Mouse (Mus musculus) heart, postnatal 25 days (tissue): ENCODE measurements around the gene Fgr. TPM values are rescaled to one million over a fixed set of nuclear protein-coding genes. Genes with fewer than 3 reads are reported as not detected.
"Not testable (repeated sequence)": the region's sequence is repeated elsewhere in the genome, so short reads cannot be mapped to it uniquely, and the experiment has no call there.

Source experiments
- DNase-seq: peaks from one replicate; pipeline ENCODE4 v3.0.0; 2022; ENCODE audit warnings: low spot score
- intact Hi-C: fragments of 180-260 bp; cut with DNase I; formaldehyde crosslinking; loops from one replicate; pipeline ENCODE4 v1.15.1; 2025
- total RNA-seq, 2 experiments: library from RNA; stranded (reverse); gene quantifications; 2 replicates each; pipeline ENCODE4 v1.2.3; 2021

Fgr gene
- under 1 TPM; 0.26 to 0.39 TPM for total RNA-seq

DNA sequence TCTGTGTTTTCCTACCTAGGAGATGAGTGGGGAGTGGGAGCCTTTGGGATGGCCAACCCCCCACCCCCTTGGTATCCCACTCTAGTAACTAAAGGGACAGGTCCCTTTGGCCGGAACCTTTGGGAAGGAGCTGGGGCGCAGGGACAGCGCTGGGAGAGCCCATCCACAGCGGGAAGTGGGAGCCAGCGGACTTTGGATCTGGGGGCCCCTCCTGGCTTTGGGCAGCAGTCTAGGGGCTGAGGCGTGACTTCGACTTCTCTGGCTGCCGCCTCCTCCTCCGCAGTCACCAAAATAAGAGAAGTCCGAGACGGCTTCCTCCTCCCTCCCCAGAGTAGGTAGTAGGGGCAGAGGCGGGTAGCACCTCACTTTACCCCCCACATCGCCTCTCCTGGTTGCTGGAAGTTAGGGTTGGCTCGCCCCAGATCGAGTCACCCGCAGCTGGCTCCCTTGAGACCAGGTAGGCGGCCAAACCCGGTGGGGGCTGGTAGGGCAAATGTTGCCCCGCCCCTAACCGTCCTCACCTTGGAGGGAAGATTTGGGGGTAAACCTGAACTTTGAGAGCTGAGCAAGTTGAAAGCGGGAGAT is at the start of gene Fgr:
Gene Fgr, plus strand, starts transcription at position 282 of the 585 bp plus-strand sequence.
- intact Hi-C loops, result no loop called here
- DNase-seq, result no peak

DNA sequence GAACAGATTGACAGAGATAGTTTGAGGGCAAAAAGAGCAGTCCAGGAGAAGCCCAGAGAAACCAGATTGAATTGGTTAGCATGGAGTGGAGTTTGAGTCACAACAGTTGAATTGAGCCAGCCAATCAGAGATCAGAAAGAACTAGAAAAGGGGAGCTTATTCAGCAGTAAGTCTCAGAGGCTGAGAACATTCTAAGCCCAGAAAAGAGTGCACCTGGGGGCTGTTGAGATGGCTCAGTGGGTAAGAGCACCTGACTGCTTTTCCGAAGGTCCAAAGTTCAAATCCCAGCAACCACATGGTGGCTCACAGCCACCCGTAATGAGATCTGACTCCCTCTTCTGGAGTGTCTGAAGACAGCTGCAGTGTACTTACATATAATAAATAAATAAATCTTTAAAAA is 47.4 kb upstream of the Fgr start:
- DNase-seq, intact Hi-C loops: not testable (repeated sequence)

DNA sequence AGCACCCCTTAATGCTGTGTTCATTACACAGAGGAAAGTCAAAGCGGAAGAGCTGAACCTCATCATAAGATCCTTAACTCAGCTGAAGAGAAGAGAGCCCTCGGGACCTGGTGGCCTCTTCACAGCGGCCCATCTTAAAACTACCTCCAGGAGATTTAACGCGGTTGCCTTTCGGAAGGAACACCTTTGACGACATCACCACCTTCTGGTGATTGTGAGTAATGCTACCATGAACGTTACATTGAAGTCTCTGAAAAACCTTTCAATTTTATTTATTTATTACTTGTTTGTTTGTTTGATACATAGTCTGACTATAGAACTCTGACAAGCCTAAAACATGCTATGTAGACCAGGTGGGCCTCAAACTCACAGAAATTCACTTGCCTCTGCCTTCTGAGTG is 43.1 kb upstream of the Fgr start:
- intact Hi-C loops, result loop anchor here (2.0 kb wide), 1 partner anchor 154 kb away; no protein-coding TSS in a partner anchor
- DNase-seq, result no peak

DNA sequence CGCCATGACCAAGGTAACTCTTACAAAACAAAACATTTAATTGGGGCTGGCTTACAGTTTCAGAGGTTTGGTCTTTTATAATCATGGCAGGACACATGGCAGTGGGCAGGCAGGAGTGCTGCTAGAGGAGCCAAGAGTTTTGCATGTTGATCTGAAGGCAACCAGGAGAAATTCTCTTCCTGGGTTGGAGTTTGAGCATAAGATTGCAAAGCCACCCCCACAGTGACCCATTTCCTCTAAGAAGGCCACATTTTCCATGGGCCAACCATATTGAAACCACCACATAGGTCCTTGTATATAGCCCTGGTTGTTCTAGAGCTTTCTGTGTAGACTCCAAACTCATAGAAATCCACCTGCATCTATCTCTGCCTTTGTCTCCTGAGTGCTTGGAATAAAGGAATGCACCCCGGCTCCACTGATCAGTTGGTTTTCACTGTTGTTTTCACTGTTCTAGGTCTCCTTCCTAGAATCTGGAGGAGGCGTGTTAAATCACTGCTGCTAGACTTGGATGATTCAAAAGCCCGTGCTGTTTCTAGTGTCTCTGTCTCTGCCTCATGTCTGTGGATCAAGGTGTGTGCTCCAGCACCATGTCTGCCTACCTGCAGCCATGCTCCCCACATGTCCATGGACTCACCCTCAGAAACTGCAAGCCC is 41.0 kb upstream of the Fgr start:
- intact Hi-C loops, result no loop called here

DNA sequence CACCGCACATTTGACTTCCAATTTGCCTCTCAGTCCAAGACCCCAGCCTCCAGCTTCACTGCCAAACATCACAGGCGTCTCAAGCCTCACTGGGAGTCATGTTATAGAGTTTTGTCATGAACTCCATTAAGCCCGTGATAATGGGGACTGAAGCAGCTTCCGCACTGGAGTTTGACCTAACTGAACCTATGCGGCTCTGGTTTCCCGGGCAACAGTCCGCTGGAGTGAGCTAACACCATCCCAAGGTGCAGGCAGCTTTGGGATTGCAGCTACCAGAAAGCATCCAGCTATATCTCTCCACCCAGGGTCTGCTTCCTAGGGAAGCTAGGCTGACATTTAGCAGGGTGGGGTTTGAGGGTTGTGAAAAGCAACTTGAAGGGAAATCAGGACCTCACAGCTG is 39.3 kb upstream of the Fgr start:
- DNase-seq, result no peak
- intact Hi-C loops, result no loop called here

More for the DNA sequence above, 41.0 kb upstream of the Fgr start:
- no peak for DNase-seq

DNA sequence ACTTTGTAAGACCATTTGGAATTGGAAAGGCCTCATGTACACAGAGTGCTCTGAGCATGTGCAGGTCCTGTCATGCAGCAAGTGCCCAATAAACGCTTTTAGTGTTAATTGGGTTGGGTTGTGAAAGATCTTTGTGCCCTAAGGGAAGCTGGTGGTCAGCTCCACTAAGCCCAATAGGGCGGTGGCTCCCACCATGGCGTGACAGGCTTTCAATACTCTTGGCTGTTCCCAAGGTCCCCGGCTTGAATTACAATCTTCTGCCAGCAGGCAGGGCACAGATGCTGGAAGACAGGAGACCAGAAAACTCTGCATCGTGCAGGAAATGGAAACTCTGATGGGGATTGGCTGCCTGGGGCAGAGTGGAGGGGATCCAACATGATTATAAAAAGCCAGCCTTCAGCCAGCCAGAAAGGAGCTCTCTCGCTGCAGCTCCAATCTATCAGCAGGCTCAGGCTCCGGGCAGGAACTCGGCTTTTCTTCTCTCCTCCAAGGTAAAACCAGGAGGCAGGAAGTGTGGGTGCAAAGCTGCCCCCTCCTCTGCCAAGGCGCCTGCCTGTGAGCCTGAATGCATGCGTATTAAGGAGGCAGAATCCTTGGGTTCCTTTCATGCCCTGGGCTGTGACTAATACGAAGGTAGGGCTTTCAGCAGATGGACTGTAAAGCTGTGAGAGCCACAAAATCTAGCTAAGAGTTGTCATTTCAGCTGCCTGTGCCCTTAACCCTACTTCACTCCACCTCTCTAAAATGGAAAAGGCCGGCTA is 35.5 kb upstream of the Fgr start:
- DNase-seq, result no peak
- intact Hi-C loops, result no loop called here

DNA sequence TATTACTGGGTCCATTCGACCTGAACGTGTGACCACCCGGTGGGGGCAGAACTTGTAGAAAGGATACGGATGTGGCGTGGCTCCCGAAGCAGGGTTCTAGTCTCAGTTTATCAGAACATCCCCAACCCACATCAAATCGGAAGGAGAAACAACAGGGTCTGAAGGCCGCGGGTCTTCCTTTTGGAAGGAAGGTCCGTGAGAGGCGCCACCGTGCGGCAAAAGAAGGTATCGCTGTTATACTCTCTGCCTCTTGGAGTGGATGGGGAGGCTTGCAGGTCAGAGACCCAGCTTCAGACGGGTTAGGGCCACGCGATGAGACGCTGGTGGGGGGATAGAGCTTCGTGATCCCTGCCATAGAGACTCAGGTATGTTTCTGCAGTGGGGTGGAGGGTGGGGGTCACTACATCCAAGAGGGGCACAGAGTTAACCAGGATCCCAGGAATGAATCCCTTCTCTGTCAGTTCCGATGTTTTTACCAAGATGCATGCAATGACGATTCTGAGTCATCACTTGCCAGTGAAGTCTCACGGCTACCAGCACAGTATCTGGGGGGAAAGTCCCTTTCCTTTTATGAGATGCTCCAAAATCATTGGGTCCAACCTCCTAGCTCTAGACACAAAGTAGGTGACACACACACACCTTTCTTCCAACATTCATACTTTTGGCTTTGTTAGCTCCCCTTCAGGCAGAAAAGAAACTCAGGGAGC is 34.3 kb upstream of the Fgr start:
- no peak for DNase-seq
- intact Hi-C loops, result loop anchor here (10.0 kb wide), 1 partner anchor 275 kb away; the partner anchor contains the start of genes Cd164l2 and Gpr3

DNA sequence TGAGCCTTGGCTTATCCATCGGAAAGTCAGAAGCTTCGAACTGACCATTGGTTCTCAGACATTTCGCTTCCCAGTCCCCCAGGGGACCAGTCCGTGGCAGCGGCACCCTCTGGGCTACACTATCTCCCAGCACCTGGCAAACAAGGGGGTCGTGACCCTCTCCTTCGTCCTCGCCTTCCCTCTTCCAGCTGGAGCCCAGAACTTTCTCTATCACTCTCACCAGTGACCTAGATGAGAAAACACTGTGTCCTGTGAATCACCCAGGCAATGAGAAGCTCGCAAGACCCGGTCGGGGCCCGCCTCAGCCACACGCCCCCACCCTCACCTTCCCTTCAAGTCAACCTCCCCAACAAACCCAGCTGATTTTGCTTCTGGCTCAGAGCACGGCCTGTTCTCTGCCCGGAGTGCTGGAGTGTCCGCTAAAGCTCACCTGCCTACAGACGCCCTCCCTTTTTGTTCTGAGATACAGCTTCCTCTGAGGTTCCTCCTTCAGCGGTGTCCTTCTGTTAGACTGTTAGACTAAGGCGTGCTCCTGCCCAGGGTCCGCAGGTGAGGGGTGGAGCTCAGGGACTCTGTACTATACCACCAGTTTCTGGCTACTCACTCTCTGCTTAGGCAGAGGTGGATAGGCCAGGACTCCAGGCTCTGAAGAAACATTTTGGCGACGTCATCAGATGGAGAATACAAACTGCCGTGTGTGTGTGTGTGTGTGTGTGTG is 32.7 kb upstream of the Fgr start:
- DNase-seq, result no peak
- intact Hi-C loops, result loop anchor here (10.0 kb wide), 1 partner anchor 274 kb away; the partner anchor contains the start of genes Cd164l2 and Gpr3

DNA sequence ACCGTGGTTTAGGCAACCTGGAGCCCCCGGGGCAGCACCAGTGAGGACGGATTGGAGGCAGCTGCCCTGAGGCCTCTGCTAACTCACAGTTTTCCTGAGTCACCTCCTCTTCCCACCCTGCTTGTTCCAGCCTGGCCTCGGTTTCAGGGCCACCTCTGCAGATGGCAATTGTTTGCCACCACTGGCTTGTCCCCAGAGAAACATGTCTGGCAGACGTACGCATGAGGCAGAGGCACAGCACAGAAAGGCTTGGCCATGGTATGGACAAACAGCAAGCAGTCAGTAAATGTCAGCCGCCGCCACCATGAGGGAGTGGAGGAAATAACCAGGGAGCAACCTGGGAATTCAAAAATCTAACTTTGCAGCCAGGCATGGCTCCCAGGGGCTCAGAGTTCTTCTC is 30.8 kb upstream of the Fgr start:
- intact Hi-C loops, result loop anchor here (10.0 kb wide), 1 partner anchor 272 kb away; the partner anchor contains the start of genes Cd164l2 and Gpr3
- no peak for DNase-seq

DNA sequence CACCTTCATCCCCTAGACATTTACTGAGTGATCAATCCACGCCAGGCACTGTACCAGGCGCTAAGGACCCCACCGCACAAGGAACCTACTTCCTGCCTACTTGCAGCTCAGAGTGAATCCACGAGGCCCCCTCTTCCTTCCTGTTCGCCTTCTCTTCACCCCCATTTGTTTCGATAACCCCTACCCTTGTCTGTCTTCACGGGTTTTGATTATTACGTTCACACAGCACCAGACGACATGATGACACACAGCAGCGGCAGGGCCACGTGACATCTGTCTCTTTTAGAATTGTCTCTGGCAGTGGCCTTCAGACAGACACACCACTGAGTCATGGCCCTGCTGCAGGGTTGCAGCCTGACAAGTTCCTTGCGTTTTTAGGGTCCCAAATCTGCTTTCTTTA is 29.8 kb upstream of the Fgr start:
- intact Hi-C loops, result loop anchor here (10.0 kb wide), 1 partner anchor 271 kb away; the partner anchor contains the start of genes Cd164l2 and Gpr3
- no peak for DNase-seq

DNA sequence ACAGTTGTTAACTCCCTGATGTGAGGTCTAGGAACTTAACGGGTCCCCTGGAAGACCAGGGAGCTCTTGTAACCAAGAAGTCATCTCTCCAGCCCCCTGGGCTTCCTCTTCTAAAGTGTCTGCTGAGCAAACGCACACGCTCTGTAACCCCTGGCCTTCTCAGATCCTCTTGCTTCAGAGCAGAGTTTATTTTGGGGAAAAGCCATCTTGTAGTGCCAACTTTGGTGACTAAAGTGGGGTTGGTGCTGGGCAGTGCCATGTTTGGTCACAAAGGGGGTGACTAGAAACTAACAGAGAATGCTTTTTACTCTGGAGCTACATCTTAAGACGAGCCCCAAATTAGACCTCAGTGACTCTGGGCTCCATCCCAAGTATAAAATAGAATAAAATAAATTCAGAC is 29.1 kb upstream of the Fgr start:
- DNase-seq, result no peak
- intact Hi-C loops, result loop anchor here (1.0 to 10.0 kb wide), 4 partner anchors 61 to 353 kb away; partner anchors contain the start of genes Cd164l2 and Gpr3

DNA sequence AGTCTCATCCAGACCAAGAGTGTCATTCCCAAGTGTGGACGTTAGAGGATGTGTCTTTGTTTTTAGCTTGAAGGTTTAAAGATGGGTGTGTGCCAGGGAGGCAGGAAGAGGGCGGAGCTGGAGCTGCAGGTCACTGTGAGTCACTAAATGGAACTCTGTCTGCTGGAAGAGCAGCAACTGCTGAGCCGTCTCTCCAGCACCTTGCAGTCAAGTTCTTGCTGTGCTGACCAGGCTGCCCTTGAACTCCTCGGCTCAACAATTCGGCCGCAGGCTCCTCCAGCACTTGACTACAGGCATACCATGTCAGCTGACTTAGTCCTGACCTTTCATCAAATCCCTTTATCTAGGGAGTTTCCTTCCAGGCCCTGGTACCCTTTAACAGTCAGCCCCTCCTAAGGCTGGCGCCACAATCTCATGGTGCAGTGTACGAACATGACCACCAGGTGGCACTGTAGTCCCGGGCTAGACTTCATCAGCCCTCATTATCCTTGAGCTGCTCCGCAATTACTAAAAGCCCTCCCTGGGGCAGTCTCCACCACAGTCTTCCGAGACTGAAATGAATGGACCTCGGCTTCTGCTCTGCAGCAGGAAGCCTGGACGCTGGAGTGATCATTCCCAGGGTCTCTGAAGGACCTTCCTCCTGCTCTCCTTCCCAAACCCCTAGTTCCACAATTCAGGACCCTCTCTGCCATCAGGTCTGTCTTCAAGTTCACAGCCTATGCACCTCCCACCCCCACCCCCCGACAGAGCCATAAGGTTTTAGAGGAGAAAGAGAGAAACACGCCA is 28.4 kb upstream of the Fgr start:
- DNase-seq, result peak; percentile 75
- intact Hi-C loops, result loop anchor here (1.0 to 10.0 kb wide), 5 partner anchors 14 to 352 kb away; partner anchors contain the start of genes Cd164l2 and Gpr3

DNA sequence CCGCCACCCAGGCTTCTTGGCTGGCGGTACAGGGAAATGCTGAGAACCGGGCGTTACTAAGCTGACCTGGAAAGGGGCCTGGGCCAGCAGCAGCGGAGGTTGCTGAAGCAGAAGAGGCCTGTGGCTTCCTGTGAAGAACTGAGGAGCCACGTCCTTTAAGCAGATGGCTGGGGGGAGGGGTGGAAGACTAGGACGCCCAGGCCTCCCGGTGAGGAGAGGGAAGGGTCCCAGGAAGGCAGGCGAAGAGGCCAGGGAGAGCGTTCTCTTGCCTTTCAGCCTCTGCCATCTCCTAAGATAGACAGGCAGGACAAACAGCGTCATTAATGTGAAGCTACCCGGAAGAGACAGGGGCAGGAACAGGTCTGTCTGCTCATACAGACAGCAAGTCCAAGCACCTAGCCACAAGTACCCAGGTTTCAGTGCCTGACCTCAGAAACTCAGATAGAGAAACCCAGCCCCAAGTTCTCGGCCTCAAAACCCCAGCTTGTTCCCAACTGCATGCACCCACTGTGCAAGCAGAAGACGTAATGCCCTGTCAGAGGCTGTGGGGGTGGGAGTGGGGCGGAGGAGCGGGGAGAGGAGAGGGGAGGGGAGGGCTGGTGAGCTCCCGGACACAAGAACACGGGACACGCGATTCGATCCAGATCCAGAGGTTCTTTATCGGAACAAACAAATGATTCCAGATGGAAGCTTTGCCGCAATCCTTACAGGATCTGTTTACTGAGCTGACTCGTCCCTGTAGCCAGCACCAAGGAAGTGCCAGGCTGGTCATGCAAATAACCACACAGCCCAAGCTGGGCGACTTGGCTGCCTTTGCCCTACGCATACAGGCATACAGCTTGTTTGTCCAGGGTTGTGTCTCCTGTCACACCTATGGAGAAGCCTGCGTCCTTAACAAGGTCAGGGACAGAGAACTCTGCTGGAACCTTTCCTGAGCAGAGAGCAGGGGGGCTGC is 27.6 kb upstream of the Fgr start:
- intact Hi-C loops, result loop anchor here (1.0 to 10.0 kb wide), 4 partner anchors 13 to 351 kb away; partner anchors contain the start of genes Cd164l2 and Gpr3
- peak; percentile 40 for DNase-seq

DNA sequence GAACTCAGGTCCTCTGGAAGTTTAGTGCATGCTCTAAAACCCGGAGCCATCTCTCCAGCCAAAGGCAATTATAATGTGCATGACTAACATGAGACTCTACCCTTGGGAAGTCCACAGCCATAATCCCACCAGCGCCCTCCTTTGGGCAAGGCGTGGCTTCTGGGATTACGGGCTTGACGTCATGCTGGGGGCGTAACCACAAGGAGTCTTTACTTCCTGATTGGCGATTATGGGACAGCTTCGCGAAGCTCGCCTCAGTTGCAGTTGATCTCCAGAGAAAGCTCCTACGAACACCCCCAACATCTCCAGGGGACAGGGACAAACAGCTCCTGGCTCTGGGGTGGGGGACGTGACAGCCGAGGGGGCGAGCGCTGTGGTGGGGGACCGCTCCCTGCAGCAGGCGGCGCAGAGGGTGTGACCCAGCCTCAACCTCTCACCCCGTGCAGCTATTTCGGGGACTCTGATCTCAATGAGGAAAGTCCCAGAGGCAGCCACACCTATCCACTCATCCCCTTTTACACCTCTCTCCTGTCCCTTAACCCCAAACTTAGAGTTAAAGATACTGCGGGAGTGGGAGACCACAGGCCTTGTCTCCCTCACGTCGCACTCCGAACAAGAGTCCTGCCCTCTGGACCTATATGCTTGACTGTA is 23.9 kb upstream of the Fgr start:
- intact Hi-C loops, result loop anchor here (5.0 to 10.0 kb wide), 3 partner anchors 107 to 347 kb away; partner anchors contain the start of genes Cd164l2 and Gpr3
- no peak for DNase-seq

DNA sequence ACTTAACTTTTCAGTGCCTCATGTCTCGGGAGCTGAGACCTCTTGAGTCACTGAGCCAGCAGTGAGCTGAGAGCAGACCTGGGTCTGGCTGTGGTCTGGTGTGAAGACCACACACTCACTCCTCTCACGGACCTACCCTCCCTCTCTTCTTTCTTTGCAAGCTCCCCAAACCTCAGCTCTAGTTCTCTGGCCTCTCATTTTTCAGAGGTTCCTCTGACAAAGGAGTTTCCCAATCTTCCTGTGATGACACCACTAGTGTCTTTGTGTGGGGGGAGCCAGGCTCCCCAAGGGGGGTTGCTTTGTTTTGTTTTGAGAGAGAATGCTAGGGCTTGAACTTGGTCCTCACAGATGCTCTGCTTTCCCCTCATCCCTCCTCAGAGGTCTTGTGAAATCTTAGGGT is 22.9 kb upstream of the Fgr start:
- intact Hi-C loops, result no loop called here
- no peak for DNase-seq

DNA sequence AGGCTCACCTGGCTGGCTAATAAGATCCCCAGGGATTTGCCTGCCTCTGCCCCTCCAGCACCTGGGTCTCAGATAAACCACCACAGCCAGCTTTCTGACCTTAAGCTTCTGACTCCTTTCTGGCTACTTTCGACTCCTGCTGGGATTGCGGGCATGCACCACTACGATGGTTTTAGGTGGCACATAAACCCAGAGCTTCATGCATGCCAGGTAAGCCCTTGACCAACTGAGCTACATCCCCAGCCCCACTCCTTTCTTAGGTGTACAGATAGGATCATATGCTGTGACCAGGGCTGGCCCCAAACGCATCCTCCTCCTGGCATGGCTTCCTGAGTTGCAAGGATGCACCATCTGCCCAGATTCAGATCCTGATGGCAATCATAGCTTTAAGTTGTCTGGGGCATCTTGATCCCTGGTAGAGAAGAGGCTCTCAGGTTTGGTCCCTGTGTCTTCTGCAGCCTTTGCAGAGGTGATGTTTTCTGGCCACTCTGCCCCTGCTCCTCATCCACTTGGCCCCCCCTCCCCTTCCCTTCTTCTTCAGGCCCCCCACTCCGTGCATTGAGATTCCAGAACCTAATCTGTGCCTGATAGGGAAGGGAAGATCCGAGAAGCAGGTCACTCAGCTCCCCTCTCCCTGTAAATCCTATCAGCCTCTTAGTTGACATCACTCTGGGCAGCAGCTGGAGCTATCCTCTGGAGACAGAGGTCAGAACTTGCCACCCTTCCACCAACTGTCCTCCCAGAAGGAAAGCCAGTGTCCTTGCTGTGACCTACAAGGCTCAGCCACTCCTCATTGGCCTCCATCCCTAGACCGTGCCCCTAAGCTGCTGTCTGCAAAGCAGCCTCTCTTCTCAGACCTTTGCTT is 19.1 kb upstream of the Fgr start:
- DNase-seq, result no peak
- intact Hi-C loops, result no loop called here
